25 mouse cellular contexts compared by ENCODE assay signal in genomic region chr4:68312751-68313150, GRCm38 (mm10).
"Had no signal": no experiment of that assay in that cellular context is flagged by ENCODE, and none has a peak within 500 bp of the region (broad histone marks: within the 10 kb centered on the region; RNA-seq: fewer than 3 reads in every experiment).

No protein-coding gene starts in this region.

- H3K36me3 ChIP-seq: heart, embryonic 10.5 days; heart, embryonic 12.5 days; hindbrain, embryonic 10.5 days; hindbrain, embryonic 12.5 days; kidney, embryonic 15.5 days; limb, embryonic 10.5 days; limb, embryonic 12.5 days; liver, embryonic 13.5 days had no signal

- DNase-seq: gastrocnemius, adult 2 months; gastrocnemius, postnatal 10 days; gastrocnemius, postnatal 25 days; heart, adult 18-20 months; heart, postnatal 10 days; heart, postnatal 4 days; kidney, adult 11 months; kidney, adult 2 months; kidney, adult 9 months; kidney, postnatal 14 days; kidney, postnatal 36 days; liver; liver, embryonic 13.5 days had no signal

- H3K9me3 ChIP-seq: heart, embryonic 10.5 days; hindbrain, embryonic 10.5 days; hindbrain, embryonic 12.5 days; kidney, embryonic 15.5 days; limb, embryonic 10.5 days; limb, embryonic 12.5 days; liver, embryonic 13.5 days had no signal

- H3K4me3 ChIP-seq: gastrocnemius, adult 2 months; heart, embryonic 10.5 days; heart, embryonic 12.5 days; hindbrain, embryonic 10.5 days; hindbrain, embryonic 12.5 days; kidney, embryonic 15.5 days; limb, embryonic 10.5 days; limb, embryonic 12.5 days; liver, embryonic 13.5 days had no signal

- H3K9ac ChIP-seq: heart, embryonic 12.5 days; hindbrain, embryonic 12.5 days; hindbrain, embryonic 14.5 days; kidney, embryonic 15.5 days; limb, embryonic 12.5 days; liver, embryonic 13.5 days had no signal

- H3K4me1 ChIP-seq: heart, embryonic 10.5 days; heart, embryonic 12.5 days; hindbrain, embryonic 10.5 days; hindbrain, embryonic 12.5 days; kidney, embryonic 15.5 days; limb, embryonic 10.5 days; limb, embryonic 12.5 days; liver, embryonic 13.5 days had no signal

- H3K27me3 ChIP-seq: heart, embryonic 12.5 days; hindbrain, embryonic 12.5 days; kidney, embryonic 15.5 days; limb, embryonic 12.5 days; liver, embryonic 13.5 days had no signal

- H3K4me2 ChIP-seq: heart, embryonic 12.5 days; hindbrain, embryonic 12.5 days; hindbrain, embryonic 14.5 days; kidney, embryonic 15.5 days; limb, embryonic 12.5 days; liver, embryonic 11.5 days; liver, embryonic 13.5 days had no signal

- ATAC-seq: hindbrain, embryonic 16.5 days; intestine, embryonic 16.5 days had no signal

- H3K27ac ChIP-seq: gastrocnemius, adult 2 months; heart, embryonic 10.5 days; hindbrain, embryonic 10.5 days; hindbrain, embryonic 12.5 days; hindbrain, embryonic 14.5 days; kidney, embryonic 15.5 days; kidney, postnatal 0 days; limb, embryonic 10.5 days; limb, embryonic 12.5 days; liver, embryonic 13.5 days had no signal
